Mouse (Mus musculus) brain, embryonic 18.5 days (tissue): ENCODE results near the gene Calr4.
A peak's percentile ranks its signal among the peaks of the same experiment; 100 is the strongest.

Experiments used
- DNase-seq: peaks from one replicate; pipeline ENCODE4 v3.0.0-alpha.2; 2012; ENCODE audit warnings: low read depth, low spot score

Calr4 gene

GRCm38 (mm10) chr4:109279689-109280458 lies 45.6 kb downstream of the Calr4 start, which contains the start of gene Eps15:
Eps15 (plus strand) TSS chr4:109280268.
- peak; percentile 30 for DNase-seq

- no peak for DNase-seq
Measured at GRCm38 (mm10) chr4:109280459-109281160, 46.3 kb downstream of the Calr4 start.

- no peak for DNase-seq
Measured at GRCm38 (mm10) chr4:109281161-109281560, 46.9 kb downstream of the Calr4 start.

GRCm38 (mm10) chr4:109281946-109282345 lies 47.7 kb downstream of the Calr4 start:
- DNase-seq, result no peak

GRCm38 (mm10) chr4:109294629-109295028 lies 60.3 kb downstream of the Calr4 start:
- no peak for DNase-seq

GRCm38 (mm10) chr4:109296510-109296909 lies 62.2 kb downstream of the Calr4 start:
- no peak for DNase-seq

GRCm38 (mm10) chr4:109299136-109299535 lies 64.9 kb downstream of the Calr4 start:
- no peak for DNase-seq
